Mouse (Mus musculus): ENCODE measurements around the gene Limd2. TPM values are rescaled to one million over a fixed set of nuclear protein-coding genes. Genes with fewer than 3 reads are reported as not detected.
A peak's percentile ranks its signal among the peaks of the same experiment; 100 is the strongest.

Gene Limd2
- polyA plus RNA-seq, 1 experiment from 2014 or later: 34.6 TPM

DNA sequence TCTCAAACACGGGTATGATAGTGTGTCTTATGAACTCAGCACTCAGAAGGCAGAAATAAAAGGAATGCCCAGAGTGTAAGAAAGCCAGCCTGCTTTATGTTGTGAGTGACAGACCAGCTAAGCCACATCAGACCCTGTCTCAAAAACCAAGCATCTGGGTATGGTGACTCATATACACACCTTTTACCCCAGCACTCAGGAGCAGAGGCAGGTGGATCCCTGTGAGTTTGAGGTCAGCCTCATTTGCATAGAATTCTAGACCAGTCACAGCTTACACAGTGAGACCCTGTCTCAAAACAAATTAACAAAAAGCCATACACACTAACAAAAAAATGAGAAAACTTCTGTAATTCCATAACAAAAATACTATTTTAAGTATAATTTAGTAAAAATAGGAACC, 34.8 kb downstream of the Limd2 start:
- TF ChIP-seq CTCF (IDR thresholded peaks at IDR 0.05; ENCODE audit: low read depth): no peak
- 79% methylated on average over 1 of the region's 1 CpGs for WGBS
- peaks cover 30% of the 10 kb centered on the region for H3K36me3 ChIP-seq (ENCODE audit: control insufficient read depth, insufficient read depth)

DNA sequence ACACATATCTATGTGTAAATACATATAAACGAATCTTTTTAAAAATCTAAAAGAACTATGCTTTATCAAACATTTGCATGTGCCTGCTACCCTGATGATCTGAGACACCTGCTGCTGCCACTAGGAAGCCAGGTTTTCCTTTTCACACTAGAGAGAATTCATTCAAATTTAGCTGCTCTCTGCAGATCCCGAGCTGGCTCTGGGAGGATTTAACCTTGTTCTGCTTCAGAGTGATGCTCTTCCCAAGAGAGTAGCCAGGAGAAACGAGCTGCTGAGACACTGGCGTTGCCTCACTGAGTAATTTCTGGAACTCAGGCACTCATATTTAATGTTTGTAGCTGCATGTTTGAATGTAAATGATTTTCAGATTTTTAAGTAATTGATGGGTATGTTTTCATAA, 35.9 kb downstream of the Limd2 start:
- ATAC-seq: no peak
- no peaks in the 10 kb centered on the region for H3K4me1 ChIP-seq (replicated peaks; ENCODE audit: control insufficient read depth, insufficient read depth, low read length)
- no peaks in the 10 kb centered on the region for H3K27me3 ChIP-seq (replicated peaks; ENCODE audit: control insufficient read depth, insufficient read depth, low read length)
- H3K4me2 ChIP-seq (replicated peaks; ENCODE audit: low read depth): no peak overlapping the region
- no peak overlapping the region for H3K4me3 ChIP-seq (ENCODE audit: low read depth, low read length)
- H3K36me3 ChIP-seq (ENCODE audit: control insufficient read depth, insufficient read depth): peaks cover 27% of the 10 kb centered on the region
- H3K9ac ChIP-seq (ENCODE audit: low read depth, low read length): no peak overlapping the region
- H3K9me3 ChIP-seq (ENCODE audit: control insufficient read depth): no peaks in the 10 kb centered on the region
- 76% methylated on average over 4 of the region's 4 CpGs for WGBS
- H3K27ac ChIP-seq (ENCODE audit: low read depth, low read length): no peak overlapping the region
- TF ChIP-seq CTCF (IDR thresholded peaks at IDR 0.05; ENCODE audit: low read depth): no peak

More for the DNA sequence above, 34.8 kb downstream of the Limd2 start:
- no peak for ATAC-seq
- H3K4me2 ChIP-seq (replicated peaks; ENCODE audit: low read depth): no peak overlapping the region
- no peaks in the 10 kb centered on the region for H3K27me3 ChIP-seq (replicated peaks; ENCODE audit: control insufficient read depth, insufficient read depth, low read length)
- H3K9me3 ChIP-seq (ENCODE audit: control insufficient read depth): no peaks in the 10 kb centered on the region
- no peak overlapping the region for H3K27ac ChIP-seq (ENCODE audit: low read depth, low read length)
- no peak overlapping the region for H3K4me3 ChIP-seq (ENCODE audit: low read depth, low read length)
- no peaks in the 10 kb centered on the region for H3K4me1 ChIP-seq (replicated peaks; ENCODE audit: control insufficient read depth, insufficient read depth, low read length)
- no peak overlapping the region for H3K9ac ChIP-seq (ENCODE audit: low read depth, low read length)

DNA sequence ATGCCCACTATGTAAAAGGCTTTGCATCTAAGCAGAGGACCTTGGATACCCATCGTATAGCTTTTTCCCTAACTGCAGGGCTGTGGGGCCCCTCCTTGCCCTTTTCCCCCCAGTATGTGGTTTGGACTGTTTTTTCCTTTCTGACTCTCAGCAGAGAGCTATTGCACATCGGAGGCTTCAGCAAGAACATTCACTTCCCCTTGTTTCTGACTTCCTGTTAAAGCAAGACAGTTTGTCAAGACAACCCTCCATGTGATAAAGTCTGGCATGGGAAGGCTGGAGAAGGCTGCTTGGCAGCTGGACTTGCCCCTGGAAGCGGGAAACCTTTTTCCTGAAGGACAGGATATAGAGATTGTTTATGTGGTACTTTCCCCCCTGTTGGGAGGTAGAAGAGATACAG, 37.9 kb downstream of the Limd2 start:
- H3K27ac ChIP-seq (ENCODE audit: low read depth, low read length): no peak overlapping the region
- H3K4me1 ChIP-seq (replicated peaks; ENCODE audit: control insufficient read depth, insufficient read depth, low read length): no peaks in the 10 kb centered on the region
- H3K27me3 ChIP-seq (replicated peaks; ENCODE audit: control insufficient read depth, insufficient read depth, low read length): no peaks in the 10 kb centered on the region
- no peak overlapping the region for H3K9ac ChIP-seq (ENCODE audit: low read depth, low read length)
- no peaks in the 10 kb centered on the region for H3K9me3 ChIP-seq (ENCODE audit: control insufficient read depth)
- H3K36me3 ChIP-seq (ENCODE audit: control insufficient read depth, insufficient read depth): peaks cover 30% of the 10 kb centered on the region
- H3K4me2 ChIP-seq (replicated peaks; ENCODE audit: low read depth): no peak overlapping the region
- H3K4me3 ChIP-seq (ENCODE audit: low read depth, low read length): no peak overlapping the region
- TF ChIP-seq CTCF (IDR thresholded peaks at IDR 0.05; ENCODE audit: low read depth): no peak
- ATAC-seq: no peak
- WGBS: 66% methylated on average over 3 of the region's 3 CpGs

DNA sequence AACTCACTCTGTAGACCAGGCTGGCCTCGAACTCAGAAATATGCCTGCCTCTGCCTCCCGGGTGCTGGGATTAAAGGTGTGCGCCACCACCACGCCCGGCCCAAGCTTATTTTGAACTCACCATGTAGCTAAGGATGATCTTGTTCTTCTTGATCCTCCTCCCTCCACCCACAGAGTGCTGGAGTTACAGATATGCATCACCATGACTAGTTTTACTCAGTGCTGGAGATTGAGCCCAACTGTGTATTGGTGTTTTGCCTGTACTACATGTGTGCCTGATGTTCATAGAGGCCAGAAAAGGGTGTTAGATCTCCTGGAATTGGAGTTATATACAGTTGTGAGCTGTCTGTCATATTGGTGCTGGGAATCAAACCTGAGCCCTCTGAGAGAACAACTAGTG, 38.4 kb downstream of the Limd2 start:
- Histone ChIP-seq H3K4me1 (replicated peaks; ENCODE audit: control insufficient read depth, insufficient read depth, low read length) (no peaks in the 10 kb centered on the region), H3K4me3 (ENCODE audit: low read depth, low read length) (no peak overlapping the region), H3K27me3 (replicated peaks; ENCODE audit: control insufficient read depth, insufficient read depth, low read length) (no peaks in the 10 kb centered on the region), H3K9ac (ENCODE audit: low read depth, low read length) (no peak overlapping the region), H3K9me3 (ENCODE audit: control insufficient read depth) (no peaks in the 10 kb centered on the region), H3K27ac (ENCODE audit: low read depth, low read length) (0 out of 2 replicates have a peak overlapping the region, but pooled peaks have one; percentile 5), H3K4me2 (replicated peaks; ENCODE audit: low read depth) (no peak overlapping the region), H3K36me3 (ENCODE audit: control insufficient read depth, insufficient read depth) (peaks cover 35% of the 10 kb centered on the region)
- 93% methylated on average over 5 of the region's 5 CpGs for WGBS
- no peak for TF ChIP-seq CTCF (IDR thresholded peaks at IDR 0.05; ENCODE audit: low read depth)
- ATAC-seq: no peak

DNA sequence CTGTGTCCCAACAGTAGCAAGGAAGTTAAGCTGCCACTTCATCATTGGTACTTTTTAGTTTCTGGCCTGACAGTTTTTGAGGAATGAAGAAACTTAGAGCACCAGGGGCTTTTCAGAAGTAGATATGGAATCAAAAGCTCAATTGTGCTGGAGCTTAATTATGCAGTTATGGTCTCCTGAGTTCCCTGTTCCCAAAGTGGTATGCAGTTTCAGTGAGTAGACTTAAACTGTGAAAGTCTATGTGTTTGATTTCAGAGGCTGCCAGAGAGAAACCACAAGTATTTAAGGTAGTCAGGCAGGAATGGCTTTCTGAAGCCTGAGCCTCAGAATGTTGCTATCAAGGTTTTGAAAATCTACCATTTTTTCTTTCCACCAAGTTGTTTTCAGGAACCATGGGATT, 49.0 kb downstream of the Limd2 start:
- no peak for ATAC-seq
- H3K9me3 ChIP-seq (ENCODE audit: control insufficient read depth): no peaks in the 10 kb centered on the region
- no peaks in the 10 kb centered on the region for H3K4me1 ChIP-seq (replicated peaks; ENCODE audit: control insufficient read depth, insufficient read depth, low read length)
- H3K4me3 ChIP-seq (ENCODE audit: low read depth, low read length): no peak overlapping the region
- no peaks in the 10 kb centered on the region for H3K27me3 ChIP-seq (replicated peaks; ENCODE audit: control insufficient read depth, insufficient read depth, low read length)
- 0 out of 2 replicates have a peak, but pooled peaks cover 12% of the 10 kb centered on the region for H3K36me3 ChIP-seq (ENCODE audit: control insufficient read depth, insufficient read depth)
- TF ChIP-seq CTCF (IDR thresholded peaks at IDR 0.05; ENCODE audit: low read depth): no peak
- H3K27ac ChIP-seq (ENCODE audit: low read depth, low read length): no peak overlapping the region
- H3K9ac ChIP-seq (ENCODE audit: low read depth, low read length): no peak overlapping the region
- no peak overlapping the region for H3K4me2 ChIP-seq (replicated peaks; ENCODE audit: low read depth)

Other genes with a start within 250 kb of the Limd2 start
- gene Cyb561, start 207.5 kb downstream of the Limd2 start, polyA plus RNA-seq (2015; fragmentation: Nextera tagmentation; extraction: Ambion mirVana): 48.3 and 50.3 TPM in 2 replicates
- gene Ace, start 192.9 kb downstream of the Limd2 start, polyA plus RNA-seq (2015; fragmentation: Nextera tagmentation; extraction: Ambion mirVana): 222 and 231 TPM in 2 replicates
- not detected in 2 replicates for gene Ace3, start 166.2 kb downstream of the Limd2 start, polyA plus RNA-seq (2015; fragmentation: Nextera tagmentation; extraction: Ambion mirVana)
- gene Kcnh6, start 152.7 kb downstream of the Limd2 start, polyA plus RNA-seq (2015; fragmentation: Nextera tagmentation; extraction: Ambion mirVana): 0.94 and 1.6 TPM in 2 replicates
- 30.8 and 31.3 TPM in 2 replicates for gene Dcaf7, start 124.0 kb downstream of the Limd2 start, polyA plus RNA-seq (2015; fragmentation: Nextera tagmentation; extraction: Ambion mirVana)
- 9.0 and 9.2 TPM in 2 replicates for gene Taco1, start 94.8 kb downstream of the Limd2 start, polyA plus RNA-seq (2015; fragmentation: Nextera tagmentation; extraction: Ambion mirVana)
- gene Map3k3, start 76.2 kb downstream of the Limd2 start, polyA plus RNA-seq (2015; fragmentation: Nextera tagmentation; extraction: Ambion mirVana): 6.2 and 6.6 TPM in 2 replicates
- not detected in 2 replicates for gene Gm10840, start within 50 bp of the Limd2 start, polyA plus RNA-seq (2015; fragmentation: Nextera tagmentation; extraction: Ambion mirVana)
- 5.7 and 6.4 TPM in 2 replicates for gene Strada, start 41.3 kb upstream of the Limd2 start, polyA plus RNA-seq (2015; fragmentation: Nextera tagmentation; extraction: Ambion mirVana)
- 41.9 and 45.4 TPM in 2 replicates for gene Ccdc47, start 55.5 kb upstream of the Limd2 start, polyA plus RNA-seq (2015; fragmentation: Nextera tagmentation; extraction: Ambion mirVana)
- gene Ddx42, start 56.1 kb upstream of the Limd2 start, polyA plus RNA-seq (2015; fragmentation: Nextera tagmentation; extraction: Ambion mirVana): 28.1 and 30.0 TPM in 2 replicates
- 16.6 and 18.3 TPM in 2 replicates for gene Ftsj3, start 95.2 kb upstream of the Limd2 start, polyA plus RNA-seq (2015; fragmentation: Nextera tagmentation; extraction: Ambion mirVana)
- gene Psmc5, start 95.3 kb upstream of the Limd2 start, polyA plus RNA-seq (2015; fragmentation: Nextera tagmentation; extraction: Ambion mirVana): 160 and 168 TPM in 2 replicates
- 25.3 and 26.3 TPM in 2 replicates for gene Smarcd2, start 112.1 kb upstream of the Limd2 start, polyA plus RNA-seq (2015; fragmentation: Nextera tagmentation; extraction: Ambion mirVana)
- gene Tcam1, start 115.8 kb upstream of the Limd2 start, polyA plus RNA-seq (2015; fragmentation: Nextera tagmentation; extraction: Ambion mirVana): 0.09 TPM in 1 of 2 replicates, not detected in the other
- gene Gh, start 141.0 kb upstream of the Limd2 start, polyA plus RNA-seq (2015; fragmentation: Nextera tagmentation; extraction: Ambion mirVana): not detected in 2 replicates
- 1.3 and 1.5 TPM in 2 replicates for gene Cd79b, start 153.9 kb upstream of the Limd2 start, polyA plus RNA-seq (2015; fragmentation: Nextera tagmentation; extraction: Ambion mirVana)
- gene Scn4a, start 192.4 kb upstream of the Limd2 start, polyA plus RNA-seq (2015; fragmentation: Nextera tagmentation; extraction: Ambion mirVana): 0.01 TPM in 1 of 2 replicates, not detected in the other
- 0.52 and 0.97 TPM in 2 replicates for gene Prr29, start 204.6 kb upstream of the Limd2 start, polyA plus RNA-seq (2015; fragmentation: Nextera tagmentation; extraction: Ambion mirVana)
- 14.2 and 15.4 TPM in 2 replicates for gene Icam2, start 227.2 kb upstream of the Limd2 start, polyA plus RNA-seq (2015; fragmentation: Nextera tagmentation; extraction: Ambion mirVana)